Mouse (Mus musculus) intestine, postnatal 0 days (tissue): ENCODE results near the gene Kcnma1. TPM values are rescaled to one million over a fixed set of nuclear protein-coding genes. Genes with fewer than 3 reads are reported as not detected.
A peak's percentile ranks its signal among the peaks of the same experiment; 100 is the strongest.

Experiments used
- ATAC-seq: fragments of 200-750 bp; cut with Nextera tagmentation; 2 replicates; pipeline ENCODE4 v1.8.0; 2017; ENCODE audit warnings: mild to moderate bottlenecking, moderate TSS enrichment, moderate library complexity
- H3K27ac ChIP-seq: fragments of 300-500 bp; sonication (generic); 2 replicates; pipeline ENCODE4 v1.5.1; 2014; ENCODE audit warnings: mild to moderate bottlenecking, low read depth, low read length, moderate library complexity
- H3K27me3 ChIP-seq: fragments of 300-500 bp; sonication (generic); replicated peaks from 2 replicates; pipeline ENCODE4 v1.6.1; 2014; ENCODE audit warnings: low read length, mixed read lengths; ENCODE audit not compliant: control insufficient read depth, insufficient read depth
- H3K36me3 ChIP-seq: fragments of 300-500 bp; sonication (generic); 2 replicates; pipeline ENCODE4 v1.6.1; 2014; ENCODE audit warnings: mild to moderate bottlenecking, moderate library complexity; ENCODE audit not compliant: control insufficient read depth, insufficient read depth
- H3K4me1 ChIP-seq: fragments of 300-500 bp; sonication (generic); replicated peaks from 2 replicates; pipeline ENCODE4 v1.6.1; 2014; ENCODE audit warnings: antibody characterized with exemption, low read length, mixed read lengths; ENCODE audit not compliant: control insufficient read depth, insufficient read depth
- H3K4me2 ChIP-seq: fragments of 300-500 bp; sonication (generic); replicated peaks from 2 replicates; pipeline ENCODE4 v1.6.1; 2014; ENCODE audit warnings: low read depth, mild to moderate bottlenecking, moderate library complexity
- H3K4me3 ChIP-seq: fragments of 300-500 bp; sonication (generic); 2 replicates; pipeline ENCODE4 v1.5.1; 2014; ENCODE audit warnings: low read depth, low read length
- H3K9ac ChIP-seq: fragments of 300-500 bp; sonication (generic); 2 replicates; pipeline ENCODE4 v1.6.1; 2014; ENCODE audit warnings: mild to moderate bottlenecking, low read depth, low read length
- H3K9me3 ChIP-seq: fragments of 300-500 bp; sonication (generic); 2 replicates; pipeline ENCODE4 v1.6.1; 2016; ENCODE audit warnings: mixed run types; ENCODE audit not compliant: control insufficient read depth
- CTCF ChIP-seq: sonication (generic); IDR thresholded peaks from 2 replicates; pipeline ENCODE4 v1.5.1; 2016; ENCODE audit warnings: low read depth, mild to moderate bottlenecking, control low read depth, antibody characterized with exemption, moderate library complexity
- WGBS: fragments of 180-500 bp; shearing (Covaris S2); extraction: QIAGEN DNeasy Blood & Tissue Kit; methylation state at CpG from one replicate; pipeline ENCODE4 v1.1.7; 2014; 5-methylcytosine and 5-hydroxymethylcytosine counted together
- polyA plus RNA-seq: library from polyadenylated mRNA; unstranded; fragments of >200 nt; fragmentation: Nextera tagmentation; extraction: Ambion mirVana; gene quantifications from 2 replicates; pipeline ENCODE4 v1.2.1, GENCODE M21; 2015

Gene Kcnma1
- polyA plus RNA-seq, 1 experiment from 2014 or later = 6.7 TPM

DNA sequence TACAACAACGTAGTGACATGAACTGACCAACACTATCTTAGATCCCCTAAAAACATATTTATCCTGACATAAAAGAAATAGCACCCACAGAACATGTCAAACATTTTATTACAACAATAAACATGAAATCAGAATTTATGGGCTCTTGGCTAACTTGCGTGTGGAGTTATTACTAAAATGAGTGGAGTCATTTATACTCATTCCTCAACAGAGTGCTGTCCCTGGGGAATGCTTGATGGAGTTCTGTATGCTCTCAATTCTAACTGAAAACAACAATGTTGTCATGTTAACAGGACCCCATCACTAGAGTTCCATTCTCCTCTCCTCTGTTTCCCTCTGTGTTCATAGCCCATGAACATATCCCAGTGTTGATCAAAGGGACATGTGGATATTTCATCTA, 544.2 kb downstream of the Kcnma1 start:
- 64% methylated on average over 2 of the region's 2 CpGs for WGBS
- Histone ChIP-seq H3K36me3 (no peaks in the 10 kb centered on the region), H3K4me2 (no peak overlapping the region), H3K4me3 (no peak overlapping the region), H3K9ac (no peak overlapping the region), H3K27ac (no peak overlapping the region), H3K27me3 (no peaks in the 10 kb centered on the region), H3K9me3 (no peaks in the 10 kb centered on the region), H3K4me1 (no peaks in the 10 kb centered on the region)
- no peak for ATAC-seq
- TF ChIP-seq CTCF = no peak

DNA sequence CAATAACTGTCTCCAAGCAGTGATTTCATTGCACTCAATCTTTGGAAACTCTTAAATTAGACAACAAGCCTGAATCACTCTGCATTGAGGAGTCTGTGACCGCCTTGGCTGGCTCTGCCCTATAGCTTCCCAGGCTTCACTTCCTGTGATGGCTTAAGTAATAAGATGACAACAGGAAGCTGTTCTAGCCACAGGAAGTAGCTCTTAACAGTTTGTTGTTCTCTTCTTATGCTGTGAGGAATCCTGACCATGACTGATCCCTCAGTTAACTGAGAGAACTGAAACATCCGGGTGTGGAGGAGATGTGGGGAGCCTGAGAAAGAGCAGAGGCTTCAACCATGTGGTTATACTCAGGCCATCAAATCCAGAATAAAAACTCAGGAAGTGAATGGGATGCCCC, 549.2 kb downstream of the Kcnma1 start:
- Histone ChIP-seq H3K4me1 (no peaks in the 10 kb centered on the region), H3K27ac (no peak overlapping the region), H3K4me3 (no peak overlapping the region), H3K4me2 (no peak overlapping the region), H3K9me3 (no peaks in the 10 kb centered on the region), H3K36me3 (no peaks in the 10 kb centered on the region), H3K27me3 (no peaks in the 10 kb centered on the region), H3K9ac (no peak overlapping the region)
- TF ChIP-seq CTCF = no peak
- 68% methylated on average over 2 of the region's 2 CpGs for WGBS
- no peak for ATAC-seq

DNA sequence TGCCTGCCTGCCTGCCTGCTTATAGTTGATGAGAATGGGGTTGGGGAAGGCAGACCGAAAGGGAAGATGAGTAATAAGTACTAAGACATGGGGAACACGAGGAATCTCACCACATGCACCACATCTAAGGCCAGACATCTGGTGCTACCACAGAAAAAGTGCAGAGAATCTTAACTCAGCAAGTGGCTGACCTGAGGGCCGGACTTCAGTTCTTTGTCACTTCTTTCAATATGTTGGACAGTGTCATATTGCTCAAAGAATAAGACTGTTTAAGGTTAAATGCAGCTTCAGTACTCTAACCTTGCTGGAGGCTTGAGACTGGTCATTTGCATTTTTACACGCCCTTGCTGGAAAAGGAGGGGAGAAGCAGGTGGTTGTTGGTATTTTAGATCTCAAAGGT, 555.7 kb downstream of the Kcnma1 start:
- Histone ChIP-seq H3K36me3 (no peaks in the 10 kb centered on the region), H3K4me1 (no peaks in the 10 kb centered on the region), H3K4me3 (no peak overlapping the region), H3K27ac (no peak overlapping the region), H3K27me3 (no peaks in the 10 kb centered on the region), H3K9me3 (no peaks in the 10 kb centered on the region), H3K9ac (no peak overlapping the region), H3K4me2 (no peak overlapping the region)
- no peak for TF ChIP-seq CTCF
- WGBS = 58% methylated on average over 4 of the region's 4 CpGs
- ATAC-seq = no peak

DNA sequence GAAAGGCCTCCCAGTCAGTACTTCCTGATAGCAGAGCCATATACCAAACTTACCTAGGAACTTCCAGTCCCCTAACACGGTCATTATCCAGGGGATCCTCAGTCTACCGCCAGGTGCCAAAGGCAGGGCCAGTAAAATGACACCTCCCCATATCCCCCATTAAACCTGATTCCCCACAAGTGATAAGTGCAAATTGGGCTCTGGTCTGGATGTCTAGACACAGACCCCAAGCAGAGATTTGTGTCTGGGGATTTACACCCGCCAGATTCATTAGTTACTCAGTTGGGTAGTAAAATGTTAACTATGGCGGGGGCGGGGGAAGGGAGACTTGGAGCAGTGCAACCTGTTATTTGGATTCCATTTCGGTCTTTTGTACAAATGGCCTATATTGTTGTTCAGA, 562.6 kb downstream of the Kcnma1 start:
- Histone ChIP-seq H3K9ac (no peak overlapping the region), H3K4me1 (no peaks in the 10 kb centered on the region), H3K4me2 (no peak overlapping the region), H3K36me3 (no peaks in the 10 kb centered on the region), H3K9me3 (no peaks in the 10 kb centered on the region), H3K27me3 (no peaks in the 10 kb centered on the region), H3K27ac (no peak overlapping the region), H3K4me3 (no peak overlapping the region)
- 77% methylated on average over 6 of the region's 6 CpGs for WGBS
- TF ChIP-seq CTCF = no peak
- no peak for ATAC-seq

DNA sequence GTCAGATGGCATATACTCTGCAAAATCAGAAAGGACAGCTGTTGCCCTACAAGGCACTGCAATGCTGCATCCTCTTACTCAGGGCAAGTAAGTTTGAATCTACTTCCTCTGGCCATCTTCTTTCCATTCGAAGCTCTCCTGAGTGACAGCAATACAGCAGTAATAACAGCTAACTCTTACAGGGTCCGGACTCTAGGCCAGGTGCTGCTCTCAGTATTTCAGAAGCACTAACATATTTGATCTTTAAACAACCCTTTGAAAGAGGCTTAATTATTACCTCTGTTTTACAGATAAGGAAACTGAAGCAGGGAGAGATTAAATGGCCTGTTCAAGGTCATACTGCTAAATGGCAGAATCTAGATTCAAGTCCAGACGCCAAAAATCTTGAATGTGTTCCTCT, 576.8 kb downstream of the Kcnma1 start:
- TF ChIP-seq CTCF = no peak
- ATAC-seq = 0 out of 2 replicates have a peak, but pooled peaks have one; percentile 31
- 43% methylated on average over 3 of the region's 3 CpGs for whole genome bisulfite sequencing

DNA sequence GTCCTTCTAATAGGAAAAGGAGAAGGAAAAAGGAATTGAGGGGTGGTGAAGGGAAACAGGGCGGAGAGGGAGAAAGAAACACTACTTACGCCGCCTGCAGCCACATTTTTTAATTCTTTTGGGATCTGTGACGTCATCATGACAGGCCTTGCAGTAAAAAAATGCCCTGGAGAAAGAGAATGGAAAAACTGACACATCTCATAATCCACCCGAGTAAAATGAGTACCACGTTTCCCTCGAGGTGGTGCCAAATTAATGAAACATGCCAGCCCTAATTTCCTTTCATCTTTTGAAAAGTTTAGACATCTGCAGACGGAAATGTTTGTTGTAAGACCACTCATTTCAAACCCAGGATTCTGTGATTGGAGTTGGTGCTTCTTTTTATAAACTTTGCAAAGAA, 578.4 kb downstream of the Kcnma1 start:
- Histone ChIP-seq H3K36me3 (no peaks in the 10 kb centered on the region), H3K9ac (no peak overlapping the region), H3K4me1 (peaks cover 2% of the 10 kb centered on the region; the same call in 1 of the 2 replicates), H3K4me2 (no peak overlapping the region), H3K4me3 (no peak overlapping the region), H3K27me3 (no peaks in the 10 kb centered on the region), H3K9me3 (no peaks in the 10 kb centered on the region), H3K27ac (no peak overlapping the region)
- no peak for ATAC-seq
- WGBS = 68% methylated on average over 8 of the region's 8 CpGs
- no peak for TF ChIP-seq CTCF

More for the DNA sequence above, 576.8 kb downstream of the Kcnma1 start:
- Histone ChIP-seq H3K27ac (no peak overlapping the region), H3K4me3 (no peak overlapping the region), H3K4me1 (peaks cover 2% of the 10 kb centered on the region; the same call in 1 of the 2 replicates), H3K36me3 (no peaks in the 10 kb centered on the region), H3K4me2 (no peak overlapping the region), H3K9me3 (no peaks in the 10 kb centered on the region), H3K27me3 (no peaks in the 10 kb centered on the region), H3K9ac (no peak overlapping the region)

DNA sequence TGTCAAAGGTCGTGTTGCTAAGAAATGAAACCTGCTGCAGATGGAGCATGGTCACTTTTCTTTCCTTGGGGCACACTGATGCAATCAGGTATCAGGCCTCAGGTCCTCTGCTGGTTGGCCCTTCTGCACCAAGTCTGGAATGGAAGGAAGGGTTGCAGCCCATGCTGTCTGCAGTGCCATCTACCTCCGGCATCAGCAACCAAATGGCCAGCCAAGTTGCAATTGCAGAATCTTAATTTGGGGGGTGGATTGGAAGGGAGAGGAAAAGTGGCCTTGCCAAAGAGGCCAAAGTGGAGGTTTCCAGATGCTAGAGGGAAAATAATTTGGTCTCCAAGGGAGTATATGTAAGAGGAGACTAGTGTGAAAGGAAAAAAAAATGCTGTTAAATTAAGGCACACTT, 584.3 kb downstream of the Kcnma1 start:
- 75% methylated on average over 2 of the region's 2 CpGs for WGBS
- Histone ChIP-seq H3K27ac (no peak overlapping the region), H3K27me3 (no peaks in the 10 kb centered on the region), H3K4me1 (no peaks in the 10 kb centered on the region), H3K36me3 (no peaks in the 10 kb centered on the region), H3K9me3 (no peaks in the 10 kb centered on the region), H3K4me3 (no peak overlapping the region), H3K4me2 (no peak overlapping the region), H3K9ac (no peak overlapping the region)
- no peak for ATAC-seq
- TF ChIP-seq CTCF = no peak
